ENCODE assay signal across 12 mouse cellular contexts in the genomic region with DNA sequence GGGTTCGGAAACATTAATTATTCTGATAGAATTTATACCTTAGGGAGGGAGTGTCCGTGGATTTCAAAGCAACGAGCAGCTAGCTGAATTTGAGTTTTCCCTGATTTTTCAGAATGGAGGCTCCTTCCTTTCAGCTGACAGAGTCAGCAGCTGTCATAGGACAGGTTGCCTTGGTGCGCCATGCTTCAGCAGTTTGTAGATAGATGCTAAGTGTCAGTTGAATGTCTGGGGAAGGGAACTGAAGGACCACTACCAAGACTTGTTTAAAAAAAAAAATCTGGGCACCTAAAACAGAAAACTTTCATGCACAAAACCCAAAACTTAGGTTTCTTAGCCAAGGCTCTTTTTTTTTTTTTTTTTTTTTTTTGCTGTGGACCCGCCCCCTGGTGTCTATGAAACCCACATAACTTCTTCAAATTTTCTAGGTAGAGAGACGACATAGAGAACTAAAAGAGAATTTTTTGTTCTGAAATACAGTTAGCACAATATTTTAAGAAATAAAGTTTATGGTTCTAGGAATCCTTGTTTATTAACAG. TPM values are rescaled to one million over a fixed set of nuclear protein-coding genes. Genes with fewer than 3 reads are reported as not detected.
DNase-seq lines count a peak whose midpoint lies in the region; ATAC-seq lines count a peak whose summit lies in the region.
"Had no signal": no experiment of that assay in that cellular context is flagged by ENCODE, and none has a peak within 500 bp of the region (broad histone marks: within the 10 kb centered on the region; RNA-seq: fewer than 3 reads in every experiment).

No protein-coding gene starts in this region.

- no peaks in the 10 kb centered on the region for H3K27me3 ChIP-seq in forebrain, embryonic 10.5 days (ENCODE audit: poor library complexity, severe bottlenecking)
- no peaks in the 10 kb centered on the region for H3K27me3 ChIP-seq in forebrain, embryonic 12.5 days
- no peaks in the 10 kb centered on the region for H3K27me3 ChIP-seq in kidney, embryonic 15.5 days
- no peaks in the 10 kb centered on the region for H3K27me3 ChIP-seq in hindbrain, embryonic 12.5 days
- H3K27me3 ChIP-seq in midbrain, embryonic 13.5 days, result peaks cover 18% of the 10 kb centered on the region; the same call in 1 of the 2 replicates

- peaks cover 15% of the 10 kb centered on the region for H3K36me3 ChIP-seq in forebrain, embryonic 10.5 days (replicated peaks)
- H3K36me3 ChIP-seq in forebrain, embryonic 12.5 days (replicated peaks), result peaks cover 14% of the 10 kb centered on the region; the same call in 1 of the 2 replicates
- H3K36me3 ChIP-seq in kidney, embryonic 15.5 days, result peaks cover 11% of the 10 kb centered on the region
- H3K36me3 ChIP-seq in hindbrain, embryonic 12.5 days, result peaks cover 9% of the 10 kb centered on the region; the same call in 1 of the 2 replicates
- H3K36me3 ChIP-seq in midbrain, embryonic 13.5 days, result peaks cover 11% of the 10 kb centered on the region
- H3K36me3 ChIP-seq: G1E had no signal

- peaks cover 41% of the 10 kb centered on the region for H3K4me1 ChIP-seq in forebrain, embryonic 10.5 days
- peaks cover 19% of the 10 kb centered on the region for H3K4me1 ChIP-seq in forebrain, embryonic 12.5 days
- H3K4me1 ChIP-seq in kidney, embryonic 15.5 days, result peaks cover 33% of the 10 kb centered on the region
- H3K4me1 ChIP-seq in hindbrain, embryonic 12.5 days, result peaks cover 22% of the 10 kb centered on the region
- peaks cover 30% of the 10 kb centered on the region for H3K4me1 ChIP-seq in midbrain, embryonic 13.5 days (replicated peaks)

- no peak overlapping the region for H3K4me2 ChIP-seq in forebrain, embryonic 12.5 days
- H3K4me2 ChIP-seq in kidney, embryonic 15.5 days, result peak overlapping the region; percentile 36
- H3K4me2 ChIP-seq in hindbrain, embryonic 12.5 days (replicated peaks), result peak overlapping the region; percentile 24
- H3K4me2 ChIP-seq in midbrain, embryonic 13.5 days (replicated peaks), result peak overlapping the region; percentile 28

- no peak overlapping the region for H3K27ac ChIP-seq in forebrain, embryonic 10.5 days
- H3K27ac ChIP-seq in forebrain, embryonic 12.5 days, result no peak overlapping the region
- H3K27ac ChIP-seq in kidney, embryonic 15.5 days, result peak overlapping the region; percentile 88; the same call in 1 of the 2 replicates
- H3K27ac ChIP-seq in hindbrain, embryonic 12.5 days, result 0 out of 2 replicates have a peak overlapping the region, but pooled peaks have one; percentile 68
- H3K27ac ChIP-seq in midbrain, embryonic 13.5 days, result 0 out of 2 replicates have a peak overlapping the region, but pooled peaks have one; percentile 52

- peak overlapping the region; percentile 29; the same call in 1 of the 2 replicates for H3K4me3 ChIP-seq in forebrain, embryonic 10.5 days
- no peak overlapping the region for H3K4me3 ChIP-seq in forebrain, embryonic 12.5 days (replicated peaks)
- H3K4me3 ChIP-seq in kidney, embryonic 15.5 days (replicated peaks), result no peak overlapping the region
- H3K4me3 ChIP-seq in hindbrain, embryonic 12.5 days, result no peak overlapping the region
- no peak overlapping the region for H3K4me3 ChIP-seq in midbrain, embryonic 13.5 days (replicated peaks)
- H3K4me3 ChIP-seq: myocyte had no signal

- H3K9ac ChIP-seq in forebrain, embryonic 12.5 days, result no peak overlapping the region
- H3K9ac ChIP-seq in kidney, embryonic 15.5 days, result no peak overlapping the region
- 0 out of 2 replicates have a peak overlapping the region, but pooled peaks have one; percentile 45 for H3K9ac ChIP-seq in hindbrain, embryonic 12.5 days
- H3K9ac ChIP-seq in midbrain, embryonic 13.5 days (replicated peaks), result no peak overlapping the region

- WGBS in forebrain, embryonic 10.5 days, result 39% methylated on average over 6 of the region's 6 CpGs
- WGBS in forebrain, embryonic 12.5 days, result 34% methylated on average over 6 of the region's 6 CpGs
- WGBS in kidney, embryonic 15.5 days, result 27% methylated on average over 6 of the region's 6 CpGs
- 36% methylated on average over 6 of the region's 6 CpGs for WGBS in hindbrain, embryonic 12.5 days
- whole genome bisulfite sequencing in midbrain, embryonic 13.5 days, result 21% methylated on average over 6 of the region's 6 CpGs

- no peak for ATAC-seq in forebrain, embryonic 12.5 days (ENCODE audit: low FRiP score)
- no peak for ATAC-seq in kidney, embryonic 15.5 days (replicated peaks; ENCODE audit: low FRiP score)
- 0 out of 2 replicates have a peak, but pooled peaks have one; percentile 7 for ATAC-seq in hindbrain, embryonic 12.5 days (ENCODE audit: low FRiP score)
- no peak; the same call in 1 of the 2 replicates for ATAC-seq in midbrain, embryonic 13.5 days

- H3K9me3 ChIP-seq in forebrain, embryonic 10.5 days, result no peaks in the 10 kb centered on the region
- no peaks in the 10 kb centered on the region for H3K9me3 ChIP-seq in forebrain, embryonic 12.5 days
- H3K9me3 ChIP-seq in kidney, embryonic 15.5 days (replicated peaks), result no peaks in the 10 kb centered on the region
- H3K9me3 ChIP-seq in hindbrain, embryonic 12.5 days (replicated peaks), result no peaks in the 10 kb centered on the region
- H3K9me3 ChIP-seq in midbrain, embryonic 13.5 days, result no peaks in the 10 kb centered on the region

- DNase-seq in forebrain, embryonic 10.5 days (ENCODE audit: extremely low spot score, low spot score), result no peak
- DNase-seq in kidney, adult 18-20 months, result no peak
- no peak for DNase-seq in right cerebral cortex, postnatal 36 days (ENCODE audit: low spot score in 2 of 2)
- no peak for DNase-seq in layer of hippocampus, adult 9-11 months
- DNase-seq: kidney, adult 8-10 months; layer of hippocampus, postnatal 36 days had no signal

RNA-seq across cellular contexts. Expression of a gene that starts 42.6 kb away (rescaled TPM):
- polyA plus RNA-seq in forebrain, embryonic 10.5 days (2016; fragmentation: Nextera tagmentation; extraction: Ambion mirVana), result 24.9 and 25.2 TPM in 2 replicates
- 43.4 and 45.3 TPM in 2 replicates for polyA plus RNA-seq in forebrain, embryonic 12.5 days (2016; fragmentation: Nextera tagmentation; extraction: Ambion mirVana)
- 10.3 and 11.1 TPM in 2 replicates for polyA plus RNA-seq in kidney, embryonic 15.5 days (2015; fragmentation: Nextera tagmentation; extraction: Ambion mirVana)
- polyA plus RNA-seq in hindbrain, embryonic 12.5 days (2016; fragmentation: Nextera tagmentation; extraction: Ambion mirVana), result 59.0 and 59.8 TPM in 2 replicates
- 102 and 109 TPM in 2 replicates for polyA plus RNA-seq in midbrain, embryonic 13.5 days (2015; fragmentation: Nextera tagmentation; extraction: Ambion mirVana)
- polyA plus RNA-seq: G1E had no signal

Comparison
In these comparisons a context has a peak if more than half of its experiments do, and no peak if none do; other contexts are left out.
1. H3K27ac ChIP-seq: peak in kidney, embryonic 15.5 days (single experiment), hindbrain, embryonic 12.5 days (single experiment) and midbrain, embryonic 13.5 days (single experiment); none in forebrain, embryonic 10.5 days (single experiment) and forebrain, embryonic 12.5 days (single experiment).